Mouse (Mus musculus) myocyte (in vitro differentiated cells): ENCODE results near the gene Rnf185. TPM values are rescaled to one million over a fixed set of nuclear protein-coding genes. Genes with fewer than 3 reads are reported as not detected.
A peak's percentile ranks its signal among the peaks of the same experiment; 100 is the strongest.

Experiments
- H3K27me3 ChIP-seq: one replicate; pipeline ENCODE4 v1.6.1; 2011; ENCODE audit not compliant: control insufficient read depth, insufficient read depth, insufficient read length
- H3K36me3 ChIP-seq: one replicate; pipeline ENCODE4 v1.6.1; 2011; ENCODE audit not compliant: control insufficient read depth, insufficient read depth
- H3K4me2 ChIP-seq: one replicate; pipeline ENCODE4 v1.6.1; 2011; ENCODE audit warnings: low read depth, control low read depth
- H3K4me3 ChIP-seq: one replicate; pipeline ENCODE4 v1.5.1; 2011; ENCODE audit warnings: mild to moderate bottlenecking, control low read depth, moderate library complexity
- H3K79me2 ChIP-seq: one replicate; pipeline ENCODE4 v1.6.1; 2011; ENCODE audit not compliant: control insufficient read depth, insufficient read depth
- H3ac ChIP-seq: one replicate; pipeline ENCODE4 v1.6.1; 2011; ENCODE audit not compliant: control insufficient read depth, insufficient read length
- CEBPB ChIP-seq: IDR thresholded peaks from 2 replicates; pipeline ENCODE4 v1.6.1; 2011; ENCODE audit warnings: mild to moderate bottlenecking, moderate library complexity; ENCODE audit not compliant: poor library complexity, insufficient read depth, severe bottlenecking
- E2F4 ChIP-seq: IDR thresholded peaks from one replicate; pipeline ENCODE4 v1.6.1; 2011; ENCODE audit warnings: mild to moderate bottlenecking, control low read depth, moderate library complexity; ENCODE audit not compliant: insufficient read depth
- MAX ChIP-seq: IDR thresholded peaks from one replicate; pipeline ENCODE4 v1.6.1; 2011; ENCODE audit warnings: low read depth, mild to moderate bottlenecking, control low read depth
- MYOD1 ChIP-seq, 3 experiments: IDR thresholded peaks; one replicate each; pipeline ENCODE4 v1.6.1; 2011; ENCODE audit warnings: control low read depth in 2 of 3, low read depth in 2 of 3, mild to moderate bottlenecking in 2 of 3, moderate library complexity in 1 of 3; ENCODE audit not compliant: insufficient read length in 2 of 3, control insufficient read depth in 1 of 3
- MYOG ChIP-seq, 3 experiments: IDR thresholded peaks; one replicate each; pipeline ENCODE4 v1.6.1; 2011; ENCODE audit warnings: control low read depth in 2 of 3, low read depth in 2 of 3, mild to moderate bottlenecking in 2 of 3; ENCODE audit not compliant: insufficient read length in 2 of 3, control insufficient read depth in 1 of 3, insufficient read depth in 1 of 3
- POLR2A ChIP-seq: IDR thresholded peaks from one replicate; pipeline ENCODE4 v1.6.1; 2011; ENCODE audit warnings: low read depth, mild to moderate bottlenecking, control low read depth, moderate library complexity; ENCODE audit not compliant: insufficient read length
- POLR2AphosphoS2 ChIP-seq: IDR thresholded peaks from one replicate; pipeline ENCODE4 v1.6.1; 2011; ENCODE audit warnings: low read depth, control low read depth; ENCODE audit not compliant: insufficient read length
- REST ChIP-seq: IDR thresholded peaks from one replicate; pipeline ENCODE4 v1.6.1; 2011; ENCODE audit warnings: mild to moderate bottlenecking, control low read depth, moderate library complexity; ENCODE audit not compliant: insufficient read depth, insufficient read length
- SRF ChIP-seq: IDR thresholded peaks from one replicate; pipeline ENCODE4 v1.6.1; 2011; ENCODE audit warnings: low read depth; ENCODE audit not compliant: control insufficient read depth, insufficient read length
- TCF12 ChIP-seq: IDR thresholded peaks from one replicate; pipeline ENCODE4 v1.6.1; 2011; ENCODE audit warnings: mild to moderate bottlenecking, control low read depth; ENCODE audit not compliant: poor library complexity, insufficient read depth, severe bottlenecking
- TCF3 ChIP-seq: IDR thresholded peaks from one replicate; pipeline ENCODE4 v1.6.1; 2011; ENCODE audit warnings: low read depth, control low read depth; ENCODE audit not compliant: insufficient read length
- USF1 ChIP-seq: IDR thresholded peaks from one replicate; pipeline ENCODE4 v1.6.1; 2011; ENCODE audit warnings: low read depth, mild to moderate bottlenecking, control low read depth, moderate library complexity
- polyA plus RNA-seq: library from polyadenylated mRNA; unstranded; fragments of >200 nt; fragmentation: generic; extraction: Trizol; gene quantifications from one replicate; pipeline ENCODE4 v1.2.1, GENCODE M21; 2012; ENCODE audit warnings: missing spikeins

The Rnf185 gene
- polyA plus RNA-seq, 1 experiment: 47.2 TPM

DNA sequence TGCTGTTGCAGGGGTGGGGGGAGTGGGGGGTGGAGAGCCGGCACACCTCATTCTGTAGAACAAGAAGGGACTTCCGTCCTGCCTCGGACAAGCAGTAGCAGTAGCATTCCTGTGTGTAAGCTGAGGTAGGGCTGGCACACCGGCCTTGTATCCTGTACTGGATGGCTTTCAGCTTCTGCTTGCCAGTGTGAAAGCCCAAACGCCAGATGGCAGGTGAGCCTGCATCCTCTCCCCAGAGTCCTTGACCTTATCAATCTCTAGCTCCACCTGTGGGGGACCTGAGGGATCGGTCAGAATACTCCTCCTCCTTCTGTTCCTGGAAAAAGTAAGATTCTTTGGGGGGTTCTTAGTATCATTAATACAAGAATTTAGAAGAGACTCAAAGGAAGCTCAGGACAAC is 1.3 kb upstream of the Rnf185 start:
- Histone ChIP-seq H3K4me2 (peak overlapping the region; percentile 86), H3K79me2 (peaks cover 47% of the 10 kb centered on the region), H3K27me3 (no peaks in the 10 kb centered on the region), H3ac (no peak overlapping the region), H3K36me3 (no peaks in the 10 kb centered on the region), H3K4me3 (peak overlapping the region; percentile 98)
- no peak for TF ChIP-seq SRF
- no peak for TF ChIP-seq USF1
- TF ChIP-seq MYOG (IDR thresholded peaks at IDR 0.05; ENCODE audit: control insufficient read depth in 1 of 3, insufficient read depth in 1 of 3, insufficient read length in 2 of 3, low read depth in 2 of 3): no peak
- TF ChIP-seq REST: no peak
- no peak for TF ChIP-seq POLR2A
- no peak for TF ChIP-seq MYOD1 (IDR thresholded peaks at IDR 0.05; ENCODE audit: control insufficient read depth in 1 of 3, insufficient read length in 2 of 3, low read depth in 2 of 3)
- TF ChIP-seq E2F4: no peak
- TF ChIP-seq POLR2AphosphoS2: no peak
- TF ChIP-seq CEBPB: no peak
- no peak for TF ChIP-seq TCF3
- no peak for TF ChIP-seq MAX
- no peak for TF ChIP-seq TCF12

DNA sequence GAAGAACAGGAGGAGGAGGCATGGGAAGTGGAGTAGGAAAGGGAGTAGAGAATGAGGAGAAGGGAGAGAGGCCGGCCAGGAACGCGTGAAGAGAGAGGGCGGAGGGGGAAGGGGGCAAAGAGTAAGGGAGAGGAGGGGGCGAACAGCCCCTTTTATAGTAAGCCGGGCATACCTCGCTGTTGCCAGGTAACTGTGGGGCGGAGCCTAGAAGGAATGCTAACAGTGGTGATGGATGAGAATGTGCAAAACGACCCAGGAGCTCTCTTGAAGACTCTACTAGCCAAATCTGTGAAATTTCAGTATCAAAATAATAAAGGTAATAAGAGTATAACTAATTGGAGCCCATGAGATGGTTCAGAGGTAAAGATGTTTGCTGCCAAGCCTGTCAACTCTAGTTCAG is 606 bp upstream of the Rnf185 start:
- Histone ChIP-seq H3K36me3 (peaks cover 3% of the 10 kb centered on the region), H3K4me2 (peak overlapping the region; percentile 86), H3K4me3 (peak overlapping the region; percentile 98), H3K27me3 (no peaks in the 10 kb centered on the region), H3ac (peak overlapping the region; percentile 39), H3K79me2 (peaks cover 54% of the 10 kb centered on the region)
- TF ChIP-seq TCF12 (no peak), SRF (no peak), REST (no peak), MAX (no peak), USF1 (no peak)

DNA sequence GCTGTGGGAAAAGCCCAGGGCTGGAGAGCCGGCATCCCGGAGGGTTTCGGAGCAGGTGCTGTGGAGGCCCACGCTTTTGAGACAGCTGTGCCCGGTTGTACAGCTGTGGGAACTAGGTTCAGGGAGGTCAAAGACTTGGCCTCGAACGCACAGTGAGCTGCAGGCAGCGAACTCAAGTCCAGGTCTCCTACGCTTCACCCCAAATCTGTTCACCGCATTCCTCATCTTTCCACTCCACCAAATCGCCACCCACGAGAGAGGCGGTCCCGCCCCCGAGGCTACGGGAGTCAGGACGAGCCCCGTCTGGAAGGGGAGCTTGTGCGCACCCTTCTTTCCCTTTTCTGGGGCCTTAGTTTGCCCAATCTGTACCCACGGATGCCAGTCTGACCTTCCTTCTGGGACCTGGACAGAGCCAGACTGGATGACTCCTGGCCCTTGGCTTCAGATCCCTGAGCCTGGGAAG is 431 bp downstream of the Rnf185 start:
- peak overlapping the region; percentile 97 for H3K4me2 ChIP-seq
- peaks cover 65% of the 10 kb centered on the region for H3K79me2 ChIP-seq
- H3K27me3 ChIP-seq: no peaks in the 10 kb centered on the region
- peak overlapping the region; percentile 98 for H3K4me3 ChIP-seq
- peaks cover 5% of the 10 kb centered on the region for H3K36me3 ChIP-seq
- TF ChIP-seq MYOG (IDR thresholded peaks at IDR 0.05; ENCODE audit: control insufficient read depth in 1 of 3, insufficient read depth in 1 of 3, insufficient read length in 2 of 3, low read depth in 2 of 3): peak in 2 of 3 experiments; percentile 7 to 61
- no peak for TF ChIP-seq CEBPB
- no peak for TF ChIP-seq USF1
- no peak for TF ChIP-seq SRF
- TF ChIP-seq TCF3: no peak
- TF ChIP-seq POLR2AphosphoS2: no peak
- peak in 2 of 3 experiments; percentile 59 to 67 for TF ChIP-seq MYOD1 (IDR thresholded peaks at IDR 0.05; ENCODE audit: control insufficient read depth in 1 of 3, insufficient read length in 2 of 3, low read depth in 2 of 3)
- TF ChIP-seq E2F4: no peak
- no peak for TF ChIP-seq REST
- no peak for TF ChIP-seq MAX
- TF ChIP-seq TCF12: no peak
- H3ac ChIP-seq: peak overlapping the region; percentile 39

DNA sequence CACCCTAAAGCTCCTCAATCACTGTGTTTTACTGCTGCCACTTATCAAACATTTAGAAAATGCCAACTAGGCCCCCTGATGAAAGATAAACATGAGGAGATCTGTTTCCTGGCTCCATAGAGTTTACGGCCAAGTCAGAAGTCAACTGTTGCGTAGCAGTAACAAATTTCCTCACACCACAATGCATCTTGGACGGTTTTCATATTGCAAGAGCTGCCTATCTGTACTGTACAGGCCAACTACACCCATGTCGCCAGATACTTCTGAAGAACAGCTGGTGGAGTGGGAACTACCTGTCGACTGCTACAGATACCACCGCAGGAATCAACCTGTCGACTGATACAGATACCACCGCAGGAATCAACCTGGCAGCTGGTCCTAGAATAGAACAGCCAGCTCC is 7.3 kb downstream of the Rnf185 start:
- no peak overlapping the region for H3K4me2 ChIP-seq
- no peaks in the 10 kb centered on the region for H3K27me3 ChIP-seq
- no peak overlapping the region for H3ac ChIP-seq
- TF ChIP-seq MAX (no peak), REST (no peak), TCF3 (no peak), POLR2A (no peak), TCF12 (no peak), MYOG (IDR thresholded peaks at IDR 0.05; ENCODE audit: control insufficient read depth in 1 of 3, insufficient read depth in 1 of 3, insufficient read length in 2 of 3, low read depth in 2 of 3) (no peak), E2F4 (no peak), POLR2AphosphoS2 (no peak), SRF (no peak), USF1 (no peak), MYOD1 (IDR thresholded peaks at IDR 0.05; ENCODE audit: control insufficient read depth in 1 of 3, insufficient read length in 2 of 3, low read depth in 2 of 3) (no peak), CEBPB (no peak)
- peaks cover 93% of the 10 kb centered on the region for H3K79me2 ChIP-seq
- no peak overlapping the region for H3K4me3 ChIP-seq
- peaks cover 8% of the 10 kb centered on the region for H3K36me3 ChIP-seq

DNA sequence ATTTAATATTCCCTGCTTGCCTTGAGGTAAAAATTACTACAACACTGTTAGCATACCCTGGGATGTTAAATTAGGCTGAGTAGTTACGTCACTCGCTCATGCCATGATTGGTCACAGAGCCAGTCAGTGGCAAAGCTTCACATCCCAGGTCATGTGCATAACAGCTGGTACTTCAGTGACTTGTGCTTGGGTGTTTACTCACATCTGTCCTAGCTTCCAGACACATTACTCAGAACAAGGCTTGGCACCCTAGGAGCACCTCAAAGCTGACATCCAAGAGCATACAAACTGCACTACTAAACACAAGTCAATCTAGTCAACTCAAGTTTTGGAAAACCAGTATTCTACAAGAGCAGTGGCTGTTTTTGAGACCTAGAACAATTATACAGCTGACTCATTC is 9.1 kb downstream of the Rnf185 start:
- Histone ChIP-seq H3K36me3 (peaks cover 8% of the 10 kb centered on the region), H3K4me2 (peak overlapping the region; percentile 26), H3K27me3 (no peaks in the 10 kb centered on the region), H3K4me3 (no peak overlapping the region), H3ac (no peak overlapping the region), H3K79me2 (peaks cover 87% of the 10 kb centered on the region)
- TF ChIP-seq CEBPB (peak; percentile 22; the same call in 1 of the 2 replicates), SRF (no peak), TCF12 (peak; percentile 57), E2F4 (no peak), POLR2A (no peak), MYOG (IDR thresholded peaks at IDR 0.05; ENCODE audit: control insufficient read depth in 1 of 3, insufficient read depth in 1 of 3, insufficient read length in 2 of 3, low read depth in 2 of 3) (peak; percentile 12 to 84 (median 81)), USF1 (peak; percentile 59), MYOD1 (IDR thresholded peaks at IDR 0.05; ENCODE audit: control insufficient read depth in 1 of 3, insufficient read length in 2 of 3, low read depth in 2 of 3) (peak; percentile 26 to 89 (median 89))
